Mouse (Mus musculus): ENCODE data around the gene Chmp2a.

DNA sequence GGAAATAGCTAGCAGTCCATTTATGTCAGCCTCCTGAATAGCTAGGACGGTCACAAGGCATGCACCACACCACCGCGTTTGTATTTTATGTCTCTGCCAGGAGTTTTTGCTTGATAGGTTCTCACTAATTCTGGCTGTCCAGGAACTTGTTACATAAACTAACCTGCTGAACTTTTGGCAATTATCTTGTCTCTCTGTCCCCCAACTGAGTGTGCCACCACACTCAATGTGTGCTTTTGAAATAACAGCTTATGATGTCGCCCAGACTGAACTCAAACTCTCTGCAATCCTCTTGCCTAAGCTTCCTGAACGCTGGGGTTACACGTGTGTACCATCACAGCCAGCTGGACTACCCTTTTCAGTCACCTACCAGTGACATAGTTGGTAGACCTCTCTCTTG lies 7.9 kb upstream of the Chmp2a start:
- TF ChIP-seq POLR2A (IDR thresholded peaks at IDR 0.05; ENCODE audit: low read depth, low read length) (no peak), CTCF (conservative IDR thresholded peaks at IDR 0.05; ENCODE audit: insufficient read depth, insufficient read length, low read depth, low read length) (no peak)

Data from kidney, adult 2 months (tissue).